Mouse (Mus musculus): ENCODE measurements around the gene Farp2. TPM values are rescaled to one million over a fixed set of nuclear protein-coding genes. Genes with fewer than 3 reads are reported as not detected.

The Farp2 gene
- polyA plus RNA-seq, 1 experiment from 2014 or later, result 6.0 TPM

- 87% methylated on average over 6 of the region's 6 CpGs for WGBS
- H3K4me3 ChIP-seq (ENCODE audit: low read depth, low read length), result no peak overlapping the region
- H3K9ac ChIP-seq (ENCODE audit: low read length), result no peak overlapping the region
- H3K27me3 ChIP-seq (ENCODE audit: control insufficient read depth, insufficient read depth, low read length), result no peaks in the 10 kb centered on the region
- DNase-seq (ENCODE audit: low spot score) (no peak), ATAC-seq (ENCODE audit: insufficient read depth, low FRiP score, low TSS enrichment) (no peak)
- H3K36me3 ChIP-seq (ENCODE audit: control insufficient read depth, insufficient read depth, low read length), result no peaks in the 10 kb centered on the region
- H3K9me3 ChIP-seq (ENCODE audit: control insufficient read depth, low read length), result no peaks in the 10 kb centered on the region
- H3K4me1 ChIP-seq (ENCODE audit: control insufficient read depth, insufficient read depth, low read length), result no peaks in the 10 kb centered on the region
- no peak overlapping the region for H3K4me2 ChIP-seq (ENCODE audit: low read depth)
- H3K27ac ChIP-seq (ENCODE audit: low read depth, low read length), result no peak overlapping the region
These were observed 25.3 kb downstream of the Farp2 start for GRCm38 (mm10) chr1:93537227-93537626.

GRCm38 (mm10) chr1:93543196-93543595 lies 31.3 kb downstream of the Farp2 start:
- H3K27ac ChIP-seq (ENCODE audit: low read depth, low read length), result no peak overlapping the region
- H3K27me3 ChIP-seq (ENCODE audit: control insufficient read depth, insufficient read depth, low read length), result no peaks in the 10 kb centered on the region
- H3K9ac ChIP-seq (ENCODE audit: low read length), result no peak overlapping the region
- WGBS, result 80% methylated on average over 2 of the region's 2 CpGs
- H3K36me3 ChIP-seq (ENCODE audit: control insufficient read depth, insufficient read depth, low read length), result no peaks in the 10 kb centered on the region
- no peak overlapping the region for H3K4me2 ChIP-seq (ENCODE audit: low read depth)
- DNase-seq (ENCODE audit: low spot score) (no peak), ATAC-seq (ENCODE audit: insufficient read depth, low FRiP score, low TSS enrichment) (no peak)
- no peaks in the 10 kb centered on the region for H3K9me3 ChIP-seq (ENCODE audit: control insufficient read depth, low read length)
- no peaks in the 10 kb centered on the region for H3K4me1 ChIP-seq (ENCODE audit: control insufficient read depth, insufficient read depth, low read length)
- H3K4me3 ChIP-seq (ENCODE audit: low read depth, low read length), result no peak overlapping the region

GRCm38 (mm10) chr1:93547286-93547685 lies 35.4 kb downstream of the Farp2 start:
- no peak overlapping the region for H3K27ac ChIP-seq (ENCODE audit: low read depth, low read length)
- WGBS, result 82% methylated on average over 1 of the region's 1 CpGs
- no peaks in the 10 kb centered on the region for H3K36me3 ChIP-seq (ENCODE audit: control insufficient read depth, insufficient read depth, low read length)
- no peak for ATAC-seq (ENCODE audit: insufficient read depth, low FRiP score, low TSS enrichment)
- H3K4me1 ChIP-seq (ENCODE audit: control insufficient read depth, insufficient read depth, low read length), result no peaks in the 10 kb centered on the region
- H3K27me3 ChIP-seq (ENCODE audit: control insufficient read depth, insufficient read depth, low read length), result no peaks in the 10 kb centered on the region
- H3K4me2 ChIP-seq (ENCODE audit: low read depth), result no peak overlapping the region
- no peak overlapping the region for H3K9ac ChIP-seq (ENCODE audit: low read length)
- DNase-seq (ENCODE audit: low spot score), result no peak
- no peaks in the 10 kb centered on the region for H3K9me3 ChIP-seq (ENCODE audit: control insufficient read depth, low read length)
- H3K4me3 ChIP-seq (ENCODE audit: low read depth, low read length), result no peak overlapping the region

GRCm38 (mm10) chr1:93551427-93551826 lies 39.5 kb downstream of the Farp2 start:
- DNase-seq (ENCODE audit: low spot score), result no peak
- no peaks in the 10 kb centered on the region for H3K27me3 ChIP-seq (ENCODE audit: control insufficient read depth, insufficient read depth, low read length)
- H3K9ac ChIP-seq (ENCODE audit: low read length), result no peak overlapping the region
- H3K36me3 ChIP-seq (ENCODE audit: control insufficient read depth, insufficient read depth, low read length), result no peaks in the 10 kb centered on the region
- H3K4me2 ChIP-seq (ENCODE audit: low read depth), result no peak overlapping the region
- ATAC-seq (ENCODE audit: insufficient read depth, low FRiP score, low TSS enrichment), result no peak
- H3K9me3 ChIP-seq (ENCODE audit: control insufficient read depth, low read length), result no peaks in the 10 kb centered on the region
- no peaks in the 10 kb centered on the region for H3K4me1 ChIP-seq (ENCODE audit: control insufficient read depth, insufficient read depth, low read length)
- H3K27ac ChIP-seq (ENCODE audit: low read depth, low read length), result no peak overlapping the region
- WGBS, result 86% methylated on average over 5 of the region's 5 CpGs
- H3K4me3 ChIP-seq (ENCODE audit: low read depth, low read length), result no peak overlapping the region

GRCm38 (mm10) chr1:93563224-93563623 lies 51.3 kb downstream of the Farp2 start:
- Histone ChIP-seq H3K27me3 (ENCODE audit: control insufficient read depth, insufficient read depth, low read length) (no peaks in the 10 kb centered on the region), H3K4me1 (ENCODE audit: control insufficient read depth, insufficient read depth, low read length) (no peaks in the 10 kb centered on the region), H3K9me3 (ENCODE audit: control insufficient read depth, low read length) (no peaks in the 10 kb centered on the region), H3K9ac (ENCODE audit: low read length) (no peak overlapping the region), H3K4me3 (ENCODE audit: low read depth, low read length) (no peak overlapping the region), H3K4me2 (ENCODE audit: low read depth) (no peak overlapping the region), H3K27ac (ENCODE audit: low read depth, low read length) (no peak overlapping the region), H3K36me3 (ENCODE audit: control insufficient read depth, insufficient read depth, low read length) (no peaks in the 10 kb centered on the region)
- DNase-seq (ENCODE audit: low spot score) (no peak), ATAC-seq (ENCODE audit: insufficient read depth, low FRiP score, low TSS enrichment) (no peak)
- 84% methylated on average over 7 of the region's 7 CpGs for WGBS

- Histone ChIP-seq H3K9ac (ENCODE audit: low read length) (no peak overlapping the region), H3K4me2 (ENCODE audit: low read depth) (no peak overlapping the region), H3K36me3 (ENCODE audit: control insufficient read depth, insufficient read depth, low read length) (no peaks in the 10 kb centered on the region), H3K27me3 (ENCODE audit: control insufficient read depth, insufficient read depth, low read length) (no peaks in the 10 kb centered on the region), H3K4me3 (ENCODE audit: low read depth, low read length) (no peak overlapping the region), H3K9me3 (ENCODE audit: control insufficient read depth, low read length) (no peaks in the 10 kb centered on the region), H3K4me1 (ENCODE audit: control insufficient read depth, insufficient read depth, low read length) (no peaks in the 10 kb centered on the region), H3K27ac (ENCODE audit: low read depth, low read length) (no peak overlapping the region)
- ATAC-seq (ENCODE audit: insufficient read depth, low FRiP score, low TSS enrichment), result no peak
- no peak for DNase-seq (ENCODE audit: low spot score)
- WGBS, result 79% methylated on average over 1 of the region's 1 CpGs
These were observed 51.8 kb downstream of the Farp2 start for GRCm38 (mm10) chr1:93563649-93564048.

- 90% methylated on average over 3 of the region's 3 CpGs for WGBS
- Histone ChIP-seq H3K27ac (ENCODE audit: low read depth, low read length) (no peak overlapping the region), H3K4me3 (ENCODE audit: low read depth, low read length) (no peak overlapping the region), H3K4me1 (ENCODE audit: control insufficient read depth, insufficient read depth, low read length) (no peaks in the 10 kb centered on the region), H3K36me3 (ENCODE audit: control insufficient read depth, insufficient read depth, low read length) (no peaks in the 10 kb centered on the region), H3K4me2 (ENCODE audit: low read depth) (no peak overlapping the region), H3K27me3 (ENCODE audit: control insufficient read depth, insufficient read depth, low read length) (no peaks in the 10 kb centered on the region), H3K9me3 (ENCODE audit: control insufficient read depth, low read length) (no peaks in the 10 kb centered on the region), H3K9ac (ENCODE audit: low read length) (no peak overlapping the region)
- ATAC-seq (ENCODE audit: insufficient read depth, low FRiP score, low TSS enrichment), result no peak
- no peak for DNase-seq (ENCODE audit: low spot score)
These were observed 52.9 kb downstream of the Farp2 start for GRCm38 (mm10) chr1:93564781-93565180.

GRCm38 (mm10) chr1:93567013-93567412 lies 55.1 kb downstream of the Farp2 start:
- Histone ChIP-seq H3K4me2 (ENCODE audit: low read depth) (no peak overlapping the region), H3K4me3 (ENCODE audit: low read depth, low read length) (no peak overlapping the region), H3K27me3 (ENCODE audit: control insufficient read depth, insufficient read depth, low read length) (no peaks in the 10 kb centered on the region), H3K4me1 (ENCODE audit: control insufficient read depth, insufficient read depth, low read length) (no peaks in the 10 kb centered on the region), H3K27ac (ENCODE audit: low read depth, low read length) (no peak overlapping the region), H3K9me3 (ENCODE audit: control insufficient read depth, low read length) (no peaks in the 10 kb centered on the region), H3K36me3 (ENCODE audit: control insufficient read depth, insufficient read depth, low read length) (no peaks in the 10 kb centered on the region), H3K9ac (ENCODE audit: low read length) (no peak overlapping the region)
- DNase-seq (ENCODE audit: low spot score) (no peak), ATAC-seq (ENCODE audit: insufficient read depth, low FRiP score, low TSS enrichment) (no peak)
- WGBS, result 59% methylated on average over 3 of the region's 3 CpGs

GRCm38 (mm10) chr1:93567717-93568497 lies 56.0 kb downstream of the Farp2 start:
- H3K27me3 ChIP-seq (ENCODE audit: control insufficient read depth, insufficient read depth, low read length), result no peaks in the 10 kb centered on the region
- no peak overlapping the region for H3K4me2 ChIP-seq (ENCODE audit: low read depth)
- no peaks in the 10 kb centered on the region for H3K9me3 ChIP-seq (ENCODE audit: control insufficient read depth, low read length)
- no peaks in the 10 kb centered on the region for H3K4me1 ChIP-seq (ENCODE audit: control insufficient read depth, insufficient read depth, low read length)
- no peak for DNase-seq (ENCODE audit: low spot score)
- WGBS, result 86% methylated on average over 9 of the region's 9 CpGs
- no peak overlapping the region for H3K9ac ChIP-seq (ENCODE audit: low read length)
- H3K27ac ChIP-seq (ENCODE audit: low read depth, low read length), result no peak overlapping the region
- no peak for ATAC-seq (ENCODE audit: insufficient read depth, low FRiP score, low TSS enrichment)
- no peak overlapping the region for H3K4me3 ChIP-seq (ENCODE audit: low read depth, low read length)
- no peaks in the 10 kb centered on the region for H3K36me3 ChIP-seq (ENCODE audit: control insufficient read depth, insufficient read depth, low read length)

All from neural tube, embryonic 11.5 days (tissue).